Mouse (Mus musculus) megakaryocyte, embryonic 14.5 days (primary cell): ENCODE data around the gene Pard3.

ENCODE experiments used
- FLI1 ChIP-seq: IDR thresholded peaks from 2 replicates; pipeline ENCODE4 v1.6.1; 2012; ENCODE audit warnings: low read length, inconsistent platforms, mixed read lengths
- GATA1 ChIP-seq: IDR thresholded peaks from 3 replicates; pipeline ENCODE4 v1.6.1; 2012; ENCODE audit warnings: mixed read lengths, low read length, inconsistent platforms, borderline replicate concordance

DNA sequence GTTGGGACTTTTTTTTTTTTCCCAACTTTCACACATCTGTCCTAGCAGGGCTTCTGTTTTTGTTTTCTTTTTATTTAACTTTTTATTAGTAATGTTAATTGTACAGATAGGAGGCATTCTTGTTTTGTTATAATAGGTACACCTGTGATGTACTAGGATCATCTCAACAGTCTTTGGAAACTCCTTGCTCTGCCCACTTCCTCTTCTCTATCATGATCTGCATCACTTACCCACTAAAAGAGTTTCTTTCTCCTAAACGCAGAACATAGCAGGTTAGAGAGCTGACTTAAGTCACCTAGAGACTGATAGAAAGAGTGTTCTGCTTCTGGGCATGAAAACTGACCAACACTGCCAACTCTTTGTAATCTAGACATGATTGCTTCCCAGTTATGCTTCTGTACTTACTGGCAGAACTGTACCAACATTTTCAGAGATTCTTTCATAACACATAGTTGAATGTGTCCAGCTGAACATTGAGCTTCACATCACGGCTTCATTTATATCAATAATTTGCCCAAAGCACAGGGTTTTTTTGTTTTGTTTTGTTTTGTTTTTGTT lies 398.8 kb downstream of the Pard3 start:
- TF ChIP-seq GATA1 (no peak), FLI1 (no peak)
